Mouse (Mus musculus) heart, embryonic 16.5 days (tissue): Measurements from ENCODE around the gene Tssk3. TPM values are rescaled to one million over a fixed set of nuclear protein-coding genes. Genes with fewer than 3 reads are reported as not detected.

Experiments
- ATAC-seq: fragments of 200-750 bp; cut with Nextera tagmentation; replicated peaks from 2 replicates; pipeline ENCODE4 v1.8.0; 2017; ENCODE audit warnings: moderate number of reproducible peaks; ENCODE audit not compliant: insufficient read depth, low FRiP score; ENCODE audit errors: extremely low read depth
- H3K27ac ChIP-seq: fragments of 300-500 bp; sonication (generic); 2 replicates; pipeline ENCODE4 v1.5.1; 2014; ENCODE audit warnings: mild to moderate bottlenecking, low read length, control low read depth, moderate library complexity
- H3K27me3 ChIP-seq: fragments of 300-500 bp; sonication (generic); 2 replicates; pipeline ENCODE4 v1.6.1; 2014; ENCODE audit warnings: low read length, mixed read lengths; ENCODE audit not compliant: control insufficient read depth, insufficient read depth
- H3K36me3 ChIP-seq: fragments of 300-500 bp; sonication (generic); 2 replicates; pipeline ENCODE4 v1.6.1; 2014; ENCODE audit not compliant: control insufficient read depth, insufficient read depth
- H3K4me1 ChIP-seq: fragments of 300-500 bp; sonication (generic); 2 replicates; pipeline ENCODE4 v1.6.1; 2014; ENCODE audit warnings: low read length, mixed read lengths; ENCODE audit not compliant: control insufficient read depth, insufficient read depth
- H3K4me2 ChIP-seq: fragments of 300-500 bp; sonication (generic); 2 replicates; pipeline ENCODE4 v1.6.1; 2014; ENCODE audit warnings: low read depth, mild to moderate bottlenecking, control low read depth, low read length
- H3K4me3 ChIP-seq: fragments of 300-500 bp; sonication (generic); 2 replicates; pipeline ENCODE4 v1.5.1; 2014; ENCODE audit warnings: mild to moderate bottlenecking, control low read depth, low read length
- H3K9ac ChIP-seq: fragments of 300-500 bp; sonication (generic); 2 replicates; pipeline ENCODE4 v1.6.1; 2014; ENCODE audit warnings: low read length, control low read depth
- H3K9me3 ChIP-seq: fragments of 300-500 bp; sonication (generic); replicated peaks from 2 replicates; pipeline ENCODE4 v1.6.1; 2016; ENCODE audit warnings: low read length; ENCODE audit not compliant: control insufficient read depth
- WGBS: fragments of 180-500 bp; shearing (Covaris S2); extraction: QIAGEN DNeasy Blood & Tissue Kit; methylation state at CpG from one replicate; pipeline ENCODE4 v1.1.7; 2014; 5-methylcytosine and 5-hydroxymethylcytosine counted together
- polyA plus RNA-seq: library from polyadenylated mRNA; unstranded; fragments of >200 nt; fragmentation: Nextera tagmentation; extraction: Ambion mirVana; gene quantifications from 2 replicates; pipeline ENCODE4 v1.2.1, GENCODE M21; 2015

The Tssk3 gene
- polyA plus RNA-seq, 1 experiment from 2014 or later, result not detected

GRCm38 (mm10) chr4:129502901-129503444 lies 12.2 kb upstream of the Tssk3 start:
- Histone ChIP-seq H3K36me3 (no peaks in the 10 kb centered on the region), H3K27me3 (no peaks in the 10 kb centered on the region), H3K9ac (no peak overlapping the region), H3K4me3 (no peak overlapping the region), H3K4me2 (no peak overlapping the region), H3K4me1 (peaks cover 42% of the 10 kb centered on the region), H3K27ac (peak overlapping the region; percentile 36; the same call in 1 of the 2 replicates), H3K9me3 (no peaks in the 10 kb centered on the region)
- no peak for ATAC-seq
- 56% methylated on average over 11 of the region's 11 CpGs for whole genome bisulfite sequencing

DNA sequence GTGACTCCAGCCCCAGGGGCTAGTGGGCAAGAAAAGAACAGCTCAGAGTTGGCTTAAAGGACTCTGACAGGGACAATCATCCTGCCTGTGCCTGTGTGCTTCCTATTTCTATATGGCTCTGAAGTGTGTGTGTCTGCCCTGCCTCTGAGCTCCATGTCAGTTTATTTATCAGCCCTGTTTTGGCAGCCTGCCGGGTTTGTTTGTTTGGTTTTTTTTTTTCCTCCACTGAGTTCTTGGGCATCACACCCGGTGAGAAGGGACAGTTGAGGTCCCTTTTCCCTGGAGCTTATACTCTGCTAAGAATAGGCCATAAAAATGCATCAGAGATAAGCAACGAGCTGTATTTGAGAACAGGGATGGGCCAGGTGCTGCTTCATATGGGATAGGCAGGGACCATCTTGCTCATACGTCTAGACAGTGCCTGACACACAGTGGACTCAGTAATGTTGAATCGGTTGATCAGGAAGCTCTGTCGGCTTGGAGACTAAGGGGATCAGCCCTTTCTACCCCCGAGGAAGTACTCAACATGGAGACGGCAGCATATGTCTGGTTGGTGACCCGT lies 11.6 kb upstream of the Tssk3 start:
- H3K27ac ChIP-seq, result peak overlapping the region; percentile 36
- no peak for ATAC-seq
- no peak overlapping the region for H3K4me2 ChIP-seq
- H3K4me1 ChIP-seq, result peaks cover 36% of the 10 kb centered on the region
- H3K9ac ChIP-seq, result no peak overlapping the region
- H3K4me3 ChIP-seq, result no peak overlapping the region
- H3K27me3 ChIP-seq, result no peaks in the 10 kb centered on the region
- no peaks in the 10 kb centered on the region for H3K9me3 ChIP-seq
- H3K36me3 ChIP-seq, result no peaks in the 10 kb centered on the region
- WGBS, result 42% methylated on average over 9 of the region's 9 CpGs

- Histone ChIP-seq H3K4me1 (peaks cover 46% of the 10 kb centered on the region), H3K36me3 (no peaks in the 10 kb centered on the region), H3K4me3 (peak overlapping the region; percentile 59), H3K27me3 (no peaks in the 10 kb centered on the region), H3K27ac (peak overlapping the region; percentile 94), H3K9me3 (no peaks in the 10 kb centered on the region), H3K4me2 (peak overlapping the region; percentile 85), H3K9ac (peak overlapping the region; percentile 79)
- ATAC-seq, result peak; percentile 90
- 2% methylated on average over 44 of the region's 49 CpGs for WGBS
Measured at GRCm38 (mm10) chr4:129500607-129501566, 10.1 kb upstream of the Tssk3 start.

DNA sequence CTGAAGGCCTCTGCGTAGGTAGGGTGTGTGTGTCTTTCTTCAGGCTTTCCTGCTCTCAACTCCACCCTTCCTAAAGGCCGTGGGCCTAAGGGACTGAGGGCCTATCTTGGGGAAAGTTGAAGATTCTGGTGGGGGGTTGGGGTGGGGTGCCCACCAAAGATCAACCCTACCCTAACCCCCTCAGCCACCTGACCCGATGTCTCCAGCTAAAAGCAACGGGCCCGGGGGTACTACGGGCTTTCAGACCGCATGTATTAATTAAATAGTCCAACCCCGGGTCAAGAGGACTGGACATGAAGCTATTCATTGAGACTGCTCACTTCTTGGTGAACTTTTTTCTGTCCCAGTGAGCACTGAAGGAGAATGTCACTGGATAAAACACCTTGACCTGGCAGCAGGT lies 9.2 kb upstream of the Tssk3 start:
- 79% methylated on average over 8 of the region's 8 CpGs for WGBS
- H3K4me2 ChIP-seq, result peak overlapping the region; percentile 85
- H3K9me3 ChIP-seq, result no peaks in the 10 kb centered on the region
- no peaks in the 10 kb centered on the region for H3K36me3 ChIP-seq
- H3K9ac ChIP-seq, result peak overlapping the region; percentile 79
- H3K27me3 ChIP-seq, result no peaks in the 10 kb centered on the region
- ATAC-seq, result no peak
- H3K4me3 ChIP-seq, result peak overlapping the region; percentile 59
- peaks cover 48% of the 10 kb centered on the region for H3K4me1 ChIP-seq
- H3K27ac ChIP-seq, result peak overlapping the region; percentile 94

DNA sequence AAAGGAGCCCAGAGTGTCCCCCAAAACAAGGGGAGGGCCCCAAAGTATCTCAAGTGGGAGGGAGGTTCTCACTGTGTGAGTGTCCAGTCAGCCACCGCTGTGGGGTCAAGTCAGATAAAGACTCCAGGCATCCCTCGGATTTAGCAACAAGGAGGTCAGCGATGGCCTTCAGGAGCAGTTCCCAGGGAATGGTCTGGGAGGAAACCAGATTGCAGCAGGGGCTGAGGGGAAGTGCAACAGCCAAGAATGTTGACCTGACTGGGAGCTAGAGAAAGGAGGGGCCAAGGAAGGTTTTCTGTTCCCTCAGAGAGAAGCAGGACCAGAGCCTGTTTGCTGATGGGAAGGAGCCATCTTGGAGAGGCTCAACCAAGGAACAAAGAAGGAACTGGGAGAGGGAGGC lies 8.1 kb upstream of the Tssk3 start:
- peaks cover 41% of the 10 kb centered on the region for H3K4me1 ChIP-seq
- WGBS, result 26% methylated on average over 3 of the region's 3 CpGs
- H3K9me3 ChIP-seq, result no peaks in the 10 kb centered on the region
- no peak overlapping the region for H3K4me2 ChIP-seq
- 0 out of 2 replicates have a peak overlapping the region, but pooled peaks have one; percentile 8 for H3K9ac ChIP-seq
- peak overlapping the region; percentile 74 for H3K27ac ChIP-seq
- ATAC-seq, result no peak
- no peaks in the 10 kb centered on the region for H3K36me3 ChIP-seq
- no peak overlapping the region for H3K4me3 ChIP-seq
- no peaks in the 10 kb centered on the region for H3K27me3 ChIP-seq

GRCm38 (mm10) chr4:129496631-129497030 lies 5.8 kb upstream of the Tssk3 start:
- H3K4me3 ChIP-seq, result peak overlapping the region; percentile 7; the same call in 1 of the 2 replicates

GRCm38 (mm10) chr4:129495672-129496562 lies 5.1 kb upstream of the Tssk3 start:
- WGBS, result 30% methylated on average over 16 of the region's 16 CpGs
- H3K9ac ChIP-seq, result peak overlapping the region; percentile 17; the same call in 1 of the 2 replicates

More at GRCm38 (mm10) chr4:129496631-129497030, 5.8 kb upstream of the Tssk3 start:
- H3K9me3 ChIP-seq, result no peaks in the 10 kb centered on the region
- H3K27me3 ChIP-seq, result peaks cover 5% of the 10 kb centered on the region
- no peak overlapping the region; the same call in 1 of the 2 replicates for H3K4me2 ChIP-seq
- WGBS, result 30% methylated on average over 6 of the region's 6 CpGs
- peak; percentile 35 for ATAC-seq
- H3K27ac ChIP-seq, result peak overlapping the region; percentile 81
- H3K9ac ChIP-seq, result peak overlapping the region; percentile 17; the same call in 1 of the 2 replicates
- no peaks in the 10 kb centered on the region for H3K36me3 ChIP-seq
- peaks cover 23% of the 10 kb centered on the region for H3K4me1 ChIP-seq

DNA sequence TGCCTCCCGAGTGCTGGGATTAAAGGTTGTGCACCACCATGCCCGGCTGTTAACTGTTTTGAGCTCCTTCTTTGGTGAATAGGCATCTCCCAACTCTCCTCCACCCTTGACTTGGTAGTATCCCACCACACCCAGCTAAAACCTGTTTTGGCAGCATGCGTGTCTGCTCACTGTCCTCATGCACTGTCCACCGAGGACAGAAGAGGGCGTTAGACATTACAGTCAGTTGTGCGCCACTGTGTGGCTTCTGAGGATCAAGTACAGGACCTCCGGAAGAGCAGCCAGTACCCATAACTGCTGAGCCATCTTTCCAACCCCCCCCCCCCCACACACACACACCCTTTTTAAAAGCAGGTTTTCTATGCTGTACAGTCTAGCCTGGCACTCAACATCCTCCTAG lies 3.9 kb upstream of the Tssk3 start:
- Histone ChIP-seq H3K36me3 (no peaks in the 10 kb centered on the region; the same call in 1 of the 2 replicates), H3K4me3 (no peak overlapping the region), H3K9ac (no peak overlapping the region), H3K9me3 (no peaks in the 10 kb centered on the region), H3K4me2 (no peak overlapping the region), H3K4me1 (peaks cover 25% of the 10 kb centered on the region), H3K27me3 (peaks cover 9% of the 10 kb centered on the region), H3K27ac (no peak overlapping the region)
- no peak for ATAC-seq
- WGBS, result 63% methylated on average over 6 of the region's 7 CpGs

More at GRCm38 (mm10) chr4:129495672-129496562, 5.1 kb upstream of the Tssk3 start:
- H3K9me3 ChIP-seq, result no peaks in the 10 kb centered on the region
- H3K27ac ChIP-seq, result peak overlapping the region; percentile 81
- no peak for ATAC-seq
- H3K4me2 ChIP-seq, result no peak overlapping the region
- peak overlapping the region; percentile 7; the same call in 1 of the 2 replicates for H3K4me3 ChIP-seq
- peaks cover 25% of the 10 kb centered on the region for H3K4me1 ChIP-seq
- H3K36me3 ChIP-seq, result no peaks in the 10 kb centered on the region
- H3K27me3 ChIP-seq, result peaks cover 9% of the 10 kb centered on the region
